Mouse (Mus musculus): ENCODE data around the gene Cep112.

The Cep112 gene

DNA sequence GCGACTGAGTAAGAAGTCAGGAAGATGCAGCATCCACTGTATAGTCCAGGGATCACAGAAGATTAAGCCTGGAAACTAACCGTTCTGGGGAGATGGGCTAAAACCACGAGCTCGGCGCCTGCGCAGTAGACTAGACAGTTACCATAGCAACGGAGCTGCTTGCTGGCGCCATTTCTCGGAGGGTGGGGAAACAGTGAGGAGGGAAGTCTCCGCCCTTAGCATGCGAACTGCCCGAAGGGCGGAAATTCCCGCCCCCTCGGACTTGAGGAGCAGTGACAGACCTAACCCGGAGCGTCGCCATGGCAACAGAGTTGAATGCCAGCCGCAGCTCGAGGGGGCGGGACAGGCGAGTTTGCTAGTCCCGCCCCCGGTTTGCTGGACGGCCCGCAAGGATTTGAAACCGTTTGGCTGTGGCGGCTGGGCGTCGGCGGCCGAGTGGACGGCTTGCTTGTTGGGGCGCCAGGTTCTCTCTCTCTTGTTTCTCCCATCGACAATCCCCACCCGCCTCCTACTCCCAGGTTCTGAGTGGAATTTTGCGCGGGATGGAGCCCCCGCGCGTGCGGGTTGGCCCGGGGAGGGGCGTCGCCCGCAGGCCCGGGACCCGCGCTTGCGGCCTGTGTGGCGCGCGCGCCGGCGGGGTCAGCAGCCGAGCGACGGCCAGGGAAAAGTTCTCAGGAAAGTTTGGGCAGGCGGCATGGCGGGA lies at the start of gene Cep112:
Gene Cep112, plus strand, starts transcription at position 304 of the 703 bp plus-strand sequence.
- peak; percentile 85 to 94 for DNase-seq (ENCODE audit: low spot score in 2 of 2)

DNA sequence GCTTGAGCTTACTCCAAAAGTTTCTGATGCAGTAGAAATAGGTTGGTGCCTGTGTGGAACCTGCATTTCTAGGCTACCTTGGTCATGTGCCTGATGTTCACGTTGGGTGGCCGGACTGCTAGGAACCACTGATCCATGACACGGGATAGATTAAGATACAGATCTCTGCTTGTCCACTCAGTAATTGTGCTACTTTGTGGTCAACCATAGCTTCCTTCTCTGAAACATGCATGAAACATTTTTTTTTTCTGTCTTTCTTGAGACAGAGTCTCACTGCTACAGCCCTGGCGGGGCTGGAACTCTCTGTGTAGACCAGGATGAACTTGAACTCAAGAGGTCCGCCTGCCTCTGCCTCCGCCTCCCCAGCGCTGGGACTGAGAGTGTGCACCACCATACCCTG lies 48.2 kb upstream of the Cep112 start:
- DNase-seq (ENCODE audit: low spot score in 2 of 2), result no peak

DNA sequence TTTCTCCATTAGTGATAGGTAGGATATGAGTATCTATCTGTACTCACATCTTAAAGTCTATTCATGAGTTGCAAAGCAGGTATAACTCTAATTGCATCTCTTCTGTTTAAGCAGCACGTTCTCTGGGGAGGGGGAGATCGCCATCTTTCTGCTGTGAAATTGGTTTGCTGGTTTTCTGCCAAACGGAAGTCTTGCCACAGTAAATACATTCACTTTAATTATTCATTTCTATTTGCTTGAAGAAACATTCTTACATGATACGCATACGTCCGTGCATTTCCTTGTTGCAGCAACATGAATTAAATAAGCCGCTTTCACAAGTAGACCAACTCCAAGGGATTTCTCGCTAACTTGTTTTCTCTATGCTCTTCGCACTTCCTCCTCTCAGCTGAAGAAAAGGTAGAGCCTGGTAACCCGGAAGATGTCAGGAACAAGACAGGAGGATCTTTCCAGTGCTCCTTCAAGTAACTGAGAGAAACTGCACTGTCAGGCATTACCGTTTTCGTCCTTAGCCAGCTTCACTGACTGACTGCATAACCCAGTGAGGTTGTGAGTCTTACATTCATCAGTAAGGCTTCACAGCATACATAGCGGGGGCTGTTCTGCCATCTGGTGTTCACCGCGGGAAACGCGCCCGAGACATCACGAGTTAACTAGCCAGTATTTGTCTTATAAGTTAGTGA lies 47.2 kb upstream of the Cep112 start:
- peak; percentile 53 to 80 for DNase-seq (ENCODE audit: low spot score in 2 of 2)

DNA sequence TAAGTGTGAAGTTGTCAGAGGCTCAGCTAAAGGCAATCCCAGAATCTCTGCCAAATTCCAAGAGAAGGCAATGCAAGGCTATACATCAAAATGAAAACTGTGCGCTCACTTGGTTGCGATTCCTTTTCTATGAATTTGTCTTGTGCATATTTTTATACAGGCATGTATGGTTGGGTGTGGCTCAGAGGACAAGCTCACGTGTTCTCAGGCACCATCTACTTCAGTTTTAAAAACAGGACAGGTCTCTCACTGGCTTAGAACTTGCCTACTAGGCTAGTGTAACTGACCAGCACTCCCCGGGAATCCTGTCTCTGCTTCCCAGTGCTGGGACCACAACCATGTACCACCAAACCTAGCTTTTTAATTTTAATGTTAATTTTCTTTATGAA lies 46.6 kb upstream of the Cep112 start:
- no peak for DNase-seq (ENCODE audit: low spot score in 2 of 2)

DNA sequence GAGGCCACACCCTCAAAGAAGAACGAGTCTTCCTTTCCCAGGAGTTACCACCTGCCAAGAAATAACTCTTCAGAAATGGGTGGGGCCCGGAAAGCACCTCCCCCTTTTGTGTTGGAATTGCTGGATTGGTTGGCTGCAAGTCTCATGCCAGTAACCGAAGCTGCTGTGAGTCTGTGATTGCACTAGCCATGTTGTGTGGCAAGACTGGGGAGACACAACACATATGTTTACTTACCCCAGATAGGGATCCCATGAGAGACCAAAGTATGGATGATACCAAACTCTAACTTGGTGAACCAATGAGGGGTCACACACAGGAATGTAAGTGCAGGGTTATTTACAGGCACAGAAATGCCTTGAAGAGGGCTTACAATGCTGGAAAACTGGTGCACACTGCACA lies 42.3 kb upstream of the Cep112 start:
- DNase-seq (ENCODE audit: low spot score in 2 of 2), result no peak

DNA sequence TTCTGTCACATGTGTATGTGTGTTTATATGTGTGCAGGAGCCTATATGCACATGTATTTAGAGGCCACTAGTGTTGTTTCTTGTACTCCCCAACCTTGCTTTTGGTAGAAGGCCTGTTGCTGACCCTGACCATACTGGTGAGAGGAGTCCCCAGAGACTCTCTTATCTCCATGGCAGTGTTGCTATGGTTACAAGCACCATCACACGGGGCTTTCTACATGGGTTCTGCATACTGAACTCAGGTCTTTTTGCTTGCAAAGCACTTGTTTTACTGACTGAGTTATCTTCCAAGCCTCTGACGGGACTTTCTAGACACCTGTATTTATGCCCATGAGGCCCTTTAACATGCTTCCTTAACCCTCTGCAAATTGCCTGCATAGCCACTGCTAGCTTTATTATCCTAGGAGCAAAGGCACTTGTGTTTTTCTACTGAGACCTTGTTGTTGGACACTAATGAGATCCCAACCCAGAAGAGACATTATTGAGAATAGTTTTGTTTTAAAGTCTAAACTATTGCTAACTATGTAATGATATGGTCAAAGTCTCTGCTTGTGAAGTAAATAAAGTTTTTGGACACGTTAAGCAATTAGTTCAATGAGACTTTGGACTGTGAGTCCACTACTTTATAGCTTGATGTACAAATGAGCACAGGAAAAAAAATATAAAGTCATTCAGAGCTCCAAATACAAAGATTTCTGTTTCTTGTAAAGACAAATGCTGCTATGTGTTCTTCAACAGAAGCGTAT lies 39.9 kb upstream of the Cep112 start:
- DNase-seq (ENCODE audit: low spot score in 2 of 2), result no peak

DNA sequence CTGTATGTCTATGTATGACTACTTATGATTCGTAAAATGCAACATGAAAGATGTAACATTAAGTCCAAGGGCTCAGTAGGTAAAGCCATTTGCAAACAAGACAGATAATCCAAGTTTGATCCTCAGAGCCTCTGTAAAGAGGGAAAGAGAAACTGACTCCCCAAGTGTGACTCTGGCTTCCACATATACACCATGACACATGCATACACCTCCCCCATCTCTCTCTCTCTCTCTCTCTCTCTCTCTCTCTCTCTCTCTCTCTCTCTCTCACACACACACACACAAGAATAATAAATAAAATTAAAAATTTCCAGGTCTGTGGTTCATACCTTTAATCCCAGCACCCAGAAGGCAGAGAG lies 39.3 kb upstream of the Cep112 start:
- DNase-seq (ENCODE audit: low spot score in 2 of 2), result no peak

DNA sequence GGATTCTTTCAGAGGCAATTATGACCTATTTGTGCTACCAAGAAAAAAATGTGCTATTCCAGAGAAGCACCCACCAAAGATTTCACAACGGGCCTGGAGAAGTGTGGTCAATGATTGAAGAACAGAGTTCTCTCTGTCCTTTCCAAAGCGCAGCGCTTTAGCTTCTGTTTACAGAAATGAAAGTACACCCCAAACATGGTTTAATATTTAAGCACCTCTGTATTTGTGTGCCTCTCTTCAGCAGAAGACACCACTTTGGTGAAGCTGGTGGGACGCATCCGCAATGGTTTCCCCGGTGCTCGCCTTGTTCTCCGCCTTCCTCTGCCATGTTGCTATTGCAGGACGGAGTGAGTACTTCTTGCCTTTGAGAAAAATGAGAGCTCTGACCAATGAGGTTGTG lies 29.9 kb upstream of the Cep112 start:
- DNase-seq (ENCODE audit: low spot score in 2 of 2), result no peak

DNA sequence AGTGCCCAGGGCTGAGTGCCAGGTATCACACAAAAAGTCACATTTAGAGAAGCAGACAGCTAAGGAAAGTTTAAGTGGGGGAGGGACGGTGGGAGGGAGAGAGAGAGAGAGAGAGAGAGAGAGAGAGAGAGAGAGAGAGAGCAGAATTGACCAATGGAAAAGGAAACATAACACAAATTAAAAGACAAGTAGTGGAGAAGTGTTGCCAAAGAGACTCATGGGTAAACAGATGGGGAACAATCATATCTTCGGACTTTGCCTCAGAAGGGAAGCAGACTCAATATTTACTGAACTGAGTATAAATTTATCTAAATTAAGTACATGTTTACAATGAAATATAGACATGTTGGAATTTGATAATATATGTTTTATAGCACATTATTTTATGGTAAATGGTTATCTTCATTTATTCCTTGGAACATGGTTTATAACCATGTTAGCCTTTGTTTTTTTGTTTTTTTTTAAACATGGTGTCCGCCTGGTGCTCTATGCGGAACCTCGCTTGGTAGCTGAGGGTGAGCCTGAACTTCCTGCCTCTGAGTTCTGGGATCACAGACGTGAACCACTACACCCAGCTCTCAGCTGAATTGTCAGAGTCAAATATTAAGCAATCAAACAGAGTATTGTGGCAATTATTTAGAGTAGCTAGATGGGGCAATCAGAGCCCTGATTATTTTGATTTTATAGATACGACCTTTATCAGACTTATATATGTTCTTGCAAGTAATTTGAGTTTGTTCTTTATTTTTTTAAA lies 28.7 kb upstream of the Cep112 start:
- no peak for DNase-seq (ENCODE audit: low spot score in 2 of 2)

DNA sequence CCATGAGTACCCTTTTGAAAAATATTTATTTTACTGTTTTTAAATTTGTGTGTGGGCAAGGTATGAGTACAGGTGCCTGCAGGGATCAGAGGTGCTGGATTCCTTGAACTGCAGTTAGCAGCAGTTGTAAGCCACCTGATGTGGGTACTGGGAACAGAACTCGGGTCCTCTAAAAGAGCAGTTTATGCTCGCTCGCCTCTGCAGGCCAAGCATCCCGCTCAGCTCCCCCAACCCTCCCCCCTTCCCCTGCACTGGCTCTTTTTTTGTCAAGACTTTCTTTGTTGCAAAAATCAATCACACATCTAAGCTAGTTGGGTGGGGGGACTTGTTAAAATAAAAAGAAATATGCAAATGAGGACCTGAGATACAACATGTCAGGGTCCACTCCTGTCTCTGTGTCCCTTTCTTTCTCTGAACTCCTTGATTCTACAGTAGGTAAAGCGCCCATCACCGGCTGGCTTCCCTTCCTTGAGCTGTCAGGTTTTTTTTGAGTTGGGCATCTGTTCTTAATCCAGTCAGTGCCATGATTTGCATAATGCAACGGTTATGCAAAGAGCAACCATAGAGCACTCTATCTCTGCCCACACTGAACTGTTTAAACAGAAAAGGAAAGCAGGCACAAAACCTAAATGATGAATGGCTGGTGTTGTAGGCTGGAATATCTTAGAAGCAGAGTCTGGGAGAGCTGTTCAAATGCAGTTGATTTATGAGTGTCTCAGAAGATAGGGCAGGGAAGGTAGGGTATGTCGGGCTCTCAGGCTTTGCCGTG lies 14.9 kb upstream of the Cep112 start:
- DNase-seq (ENCODE audit: low spot score in 2 of 2), result no peak

DNA sequence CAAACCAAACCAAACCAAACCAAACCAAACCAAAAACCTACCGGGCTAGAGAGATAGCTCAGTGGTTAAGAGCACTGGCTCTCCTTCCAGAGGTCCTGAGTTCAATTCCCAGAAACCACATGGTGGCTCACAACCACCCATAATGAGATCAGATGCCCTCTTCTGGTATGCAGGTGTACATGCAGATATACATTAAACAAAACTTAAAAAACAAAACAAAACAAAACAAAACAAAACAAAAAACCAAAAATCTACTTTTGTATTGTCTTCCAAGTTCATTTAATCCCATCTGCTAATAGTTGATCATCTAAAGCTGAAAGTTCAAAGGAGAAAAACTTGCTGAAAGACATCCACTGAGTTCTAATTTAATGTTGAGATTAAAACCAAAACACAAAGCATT lies 8.6 kb upstream of the Cep112 start:
- no peak for DNase-seq (ENCODE audit: low spot score in 2 of 2)

DNA sequence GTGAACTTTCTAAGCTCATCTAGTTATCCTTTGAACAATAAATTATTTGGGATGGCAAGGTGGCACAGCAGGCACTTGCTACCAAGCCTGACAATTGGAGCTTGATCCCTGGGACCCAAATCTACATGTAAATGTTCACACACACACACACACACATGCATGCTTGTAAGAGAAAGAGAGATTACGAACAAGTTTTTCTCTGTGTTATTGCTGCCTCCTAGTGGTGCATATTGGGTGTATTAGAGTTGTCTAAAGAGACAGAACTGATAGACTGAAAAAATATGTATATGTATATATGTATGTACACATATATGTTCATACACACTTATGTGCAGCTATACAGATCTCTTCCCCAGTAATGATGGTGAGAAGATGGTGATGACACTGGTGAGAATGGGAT lies 6.5 kb upstream of the Cep112 start:
- no peak for DNase-seq (ENCODE audit: low spot score in 2 of 2)

DNA sequence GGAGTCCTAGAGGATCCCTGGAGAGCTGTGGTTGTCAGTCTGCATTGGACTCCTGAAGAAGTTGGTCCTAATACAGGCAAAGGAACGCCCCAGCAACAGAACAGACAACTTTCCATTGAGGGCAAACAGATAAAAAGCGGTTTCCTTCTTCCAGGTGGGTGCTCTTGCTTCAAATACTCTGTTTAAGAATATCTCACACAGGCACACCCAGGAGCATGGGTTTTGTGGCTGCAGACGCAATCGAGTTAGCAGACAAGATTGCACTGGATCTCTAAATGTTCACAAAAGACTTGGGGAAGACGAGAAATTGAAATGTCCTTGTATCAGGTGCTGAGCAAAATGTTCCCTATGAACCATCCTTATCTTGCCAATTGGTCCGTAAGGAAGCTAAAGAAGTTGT lies 5.8 kb upstream of the Cep112 start:
- DNase-seq (ENCODE audit: low spot score in 2 of 2), result no peak

DNA sequence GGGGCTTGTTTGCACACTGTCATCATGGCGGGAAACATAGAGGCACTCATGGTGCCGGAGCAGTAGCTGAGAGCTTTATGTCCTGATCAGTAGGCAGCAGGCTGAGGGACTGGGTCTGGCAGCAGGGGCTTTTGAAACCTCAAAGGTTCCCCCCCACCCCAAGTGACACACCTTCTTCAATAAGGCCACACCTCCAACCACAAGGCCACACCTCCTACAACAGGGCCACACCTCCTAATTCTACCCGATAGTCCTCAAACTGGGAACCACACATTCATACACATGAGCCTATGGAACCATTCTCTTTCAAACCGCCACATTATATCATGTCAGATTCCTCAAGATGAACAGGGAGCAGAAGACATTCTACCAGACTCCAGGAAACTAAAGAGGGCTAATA lies 4.2 kb upstream of the Cep112 start:
- no peak for DNase-seq (ENCODE audit: low spot score in 2 of 2)

DNA sequence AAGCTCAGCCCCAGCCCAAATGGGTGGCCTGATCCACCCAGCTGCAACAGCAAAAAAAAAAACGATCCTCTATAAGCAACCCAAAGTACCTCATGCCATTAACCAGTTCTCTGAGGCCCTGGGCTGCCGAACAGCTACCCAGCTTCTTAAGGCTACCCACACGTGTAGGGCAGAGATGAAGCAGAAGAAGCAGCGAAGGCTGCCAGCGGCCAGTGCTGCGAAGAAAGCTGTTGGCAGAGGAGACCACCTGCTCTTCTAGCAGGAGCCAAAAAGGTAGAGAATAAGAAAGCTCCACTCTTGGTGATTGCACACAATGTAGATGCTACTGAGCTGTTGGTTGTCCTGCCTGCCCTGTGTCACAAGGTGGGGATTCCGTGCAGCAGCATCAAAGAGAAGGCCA lies 1.8 kb upstream of the Cep112 start:
- no peak for DNase-seq (ENCODE audit: low spot score in 2 of 2)

DNA sequence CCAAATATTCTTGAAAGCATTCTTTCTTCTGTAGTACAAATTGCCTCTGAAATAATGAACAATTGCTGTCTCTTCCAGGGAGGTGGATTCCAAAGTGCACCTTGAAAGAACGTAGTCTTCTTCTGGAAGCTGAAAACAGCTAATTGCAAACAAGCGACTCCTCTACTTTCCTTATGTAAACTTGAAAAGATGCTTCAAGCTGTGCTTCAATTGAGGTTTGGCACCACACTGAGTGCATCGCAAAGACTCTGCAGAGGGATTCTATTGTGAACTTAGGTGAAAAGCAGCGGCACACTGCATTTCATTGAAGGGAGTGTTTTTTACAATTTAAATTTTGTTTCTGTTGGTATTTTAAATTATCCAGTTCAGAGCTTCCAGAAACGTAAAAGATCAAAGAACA lies 881 bp upstream of the Cep112 start:
- DNase-seq (ENCODE audit: low spot score in 2 of 2), result no peak

DNA sequence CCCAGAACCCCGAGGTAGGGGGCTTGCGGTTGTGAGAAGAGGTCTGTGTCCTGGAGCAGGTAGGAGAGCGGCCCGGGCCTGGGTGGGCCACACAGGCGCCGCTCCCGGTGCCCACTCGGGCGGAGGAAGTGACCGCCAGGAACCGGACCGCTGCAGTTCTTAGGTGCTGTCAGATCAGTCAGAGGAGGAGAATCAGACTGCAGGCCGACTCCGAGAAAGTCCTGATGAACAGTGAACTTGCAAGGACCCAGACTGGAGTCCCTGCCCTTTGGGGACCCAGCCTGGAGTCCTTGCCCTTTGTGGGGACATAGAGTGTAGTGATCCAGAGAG lies 565 bp downstream of the Cep112 start:
- DNase-seq (ENCODE audit: low spot score in 2 of 2), result peak in 1 of 2 experiments; percentile 40

DNA sequence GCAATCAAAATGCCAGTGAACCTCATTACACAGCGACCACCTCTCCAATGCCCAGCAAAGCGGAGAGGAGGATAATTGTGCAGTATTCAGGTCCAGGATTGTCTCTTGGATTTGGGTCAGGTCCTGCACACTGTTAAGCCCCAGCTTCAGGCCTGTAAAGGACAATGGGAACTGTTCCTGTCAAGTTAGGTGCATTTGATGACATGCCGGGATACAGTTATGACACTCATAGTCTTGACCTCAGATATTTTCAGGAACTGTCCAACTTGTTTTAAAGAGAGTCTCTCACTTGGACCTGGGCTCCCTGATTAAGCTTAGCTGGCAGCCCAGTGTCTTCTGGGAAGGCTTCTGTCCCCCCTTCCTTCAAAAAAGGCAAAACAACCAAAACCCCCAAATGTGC lies 1.1 kb downstream of the Cep112 start:
- DNase-seq (ENCODE audit: low spot score in 2 of 2), result no peak

DNA sequence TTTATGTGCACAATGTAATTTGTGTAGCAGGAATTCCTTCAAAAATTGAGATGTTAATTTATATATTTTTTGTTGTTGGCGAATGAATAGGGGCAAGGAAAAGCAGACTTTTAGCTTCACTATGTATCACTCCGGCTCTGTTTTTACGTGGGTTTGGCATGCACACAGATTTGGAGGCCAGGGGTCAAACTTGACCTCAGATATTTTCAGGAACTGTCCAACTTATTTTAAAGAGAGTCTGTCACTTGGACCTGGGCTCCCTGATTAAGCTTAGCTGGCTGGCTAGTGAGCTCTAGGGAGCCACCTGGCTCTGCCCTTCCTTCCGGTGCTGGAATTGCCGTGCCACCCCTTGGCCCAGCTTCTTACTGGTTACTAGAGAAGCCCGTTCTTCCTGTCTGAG lies 2.2 kb downstream of the Cep112 start:
- no peak for DNase-seq (ENCODE audit: low spot score in 2 of 2)

DNA sequence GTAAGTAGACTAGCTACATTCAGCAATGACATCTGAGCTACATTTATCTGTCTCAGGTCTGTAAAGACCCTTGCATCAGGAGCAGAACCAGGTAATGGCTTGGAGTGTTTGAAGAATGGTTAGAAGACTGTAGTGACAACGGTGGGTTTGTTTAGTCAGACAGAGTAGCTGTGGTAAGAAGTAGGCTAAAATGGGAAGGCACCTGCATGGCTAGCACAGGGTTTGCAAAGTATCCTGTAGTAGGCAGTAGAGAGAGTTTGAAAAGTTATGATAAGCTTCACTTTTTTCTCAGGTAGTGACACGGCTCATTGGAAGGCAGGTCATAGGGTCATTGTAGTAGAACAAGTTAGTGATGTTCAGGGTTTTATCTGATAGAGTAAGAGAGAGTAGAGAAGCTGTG lies 4.1 kb downstream of the Cep112 start:
- no peak for DNase-seq (ENCODE audit: low spot score in 2 of 2)

DNA sequence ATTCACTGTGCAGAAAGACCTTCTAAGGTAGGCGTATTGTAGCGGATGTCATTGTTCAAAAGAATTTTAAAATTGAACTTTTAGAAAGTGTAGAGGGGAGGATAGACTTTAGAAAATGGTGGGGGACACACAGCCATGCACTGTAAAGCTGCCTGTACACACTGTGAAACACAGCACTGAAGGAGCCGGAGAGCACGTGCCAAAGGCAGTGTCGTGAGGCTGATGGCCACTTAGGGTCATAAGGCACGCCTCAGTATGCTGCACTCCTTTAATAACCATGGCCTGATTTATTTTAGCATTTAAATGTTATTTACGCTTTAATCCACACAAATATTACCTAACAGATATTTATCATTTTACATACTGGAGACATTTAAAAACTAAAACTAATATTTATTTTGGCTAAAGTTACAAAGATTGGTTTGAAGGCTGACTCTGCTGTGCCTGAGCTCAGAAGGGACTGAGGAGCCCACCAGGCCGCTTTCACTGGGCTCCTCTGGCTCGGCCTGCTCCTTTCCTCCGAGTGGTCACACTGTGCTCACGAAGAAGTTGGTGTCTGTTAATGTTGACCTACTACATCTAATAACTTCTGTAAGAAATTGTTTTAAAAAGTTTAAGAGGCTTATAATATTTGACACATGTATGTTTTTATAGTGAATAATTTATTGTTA lies 19.0 kb downstream of the Cep112 start:
- DNase-seq (ENCODE audit: low spot score in 2 of 2), result no peak
